Mouse (Mus musculus) ZHBTc4 (cell line): ENCODE data around the gene Ripk4.

ENCODE experiments used
- DNase-seq: peaks from one replicate; pipeline ENCODE4 v3.0.0-alpha.2; 2011; ENCODE audit warnings: low read depth, low spot score

Ripk4 gene

GRCm38 (mm10) chr16:97734760-97735322 lies 28.7 kb downstream of the Ripk4 start:
- DNase-seq = no peak

DNA sequence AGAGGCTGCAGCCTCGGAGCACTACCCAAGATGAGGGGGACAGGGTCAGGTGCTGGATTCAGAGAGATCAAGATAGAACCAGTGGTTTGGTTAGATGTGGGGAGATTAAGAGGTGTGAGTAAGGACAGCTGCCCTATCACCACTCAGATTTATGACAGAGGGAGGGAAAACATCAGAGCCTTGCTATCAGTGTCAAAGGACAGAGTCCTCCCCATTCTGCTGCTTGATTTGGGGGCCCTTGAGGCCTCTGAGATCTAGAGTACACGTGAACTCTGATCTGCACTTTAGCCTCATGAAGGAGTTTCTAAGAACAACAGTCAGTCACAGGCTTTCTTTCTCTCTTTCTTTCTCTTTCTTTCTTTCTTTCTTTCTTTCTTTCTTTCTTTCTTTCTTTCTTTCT lies 30.0 kb downstream of the Ripk4 start:
- DNase-seq = no peak

DNA sequence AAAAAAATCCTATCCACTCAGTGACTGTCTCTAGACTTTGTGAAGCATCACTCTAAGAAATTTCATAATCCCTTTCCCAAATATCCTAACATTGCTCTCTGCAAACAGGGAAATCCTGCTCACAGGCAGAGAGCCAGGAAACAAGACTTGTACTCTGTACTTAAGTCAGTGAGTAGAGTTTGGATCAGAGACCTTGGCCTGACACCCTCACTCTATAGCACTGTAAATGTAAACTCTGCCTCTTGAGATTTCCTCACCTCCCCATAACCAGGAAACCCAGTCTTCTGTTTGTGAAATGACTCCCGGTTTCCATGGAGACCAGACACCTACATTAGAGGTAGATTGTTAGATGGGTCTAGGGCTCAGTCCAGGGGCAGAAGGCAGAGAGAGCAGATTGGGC lies 33.3 kb downstream of the Ripk4 start:
- DNase-seq = peak; percentile 7

GRCm38 (mm10) chr16:97726436-97726835 lies 37.2 kb downstream of the Ripk4 start:
- DNase-seq = no peak

DNA sequence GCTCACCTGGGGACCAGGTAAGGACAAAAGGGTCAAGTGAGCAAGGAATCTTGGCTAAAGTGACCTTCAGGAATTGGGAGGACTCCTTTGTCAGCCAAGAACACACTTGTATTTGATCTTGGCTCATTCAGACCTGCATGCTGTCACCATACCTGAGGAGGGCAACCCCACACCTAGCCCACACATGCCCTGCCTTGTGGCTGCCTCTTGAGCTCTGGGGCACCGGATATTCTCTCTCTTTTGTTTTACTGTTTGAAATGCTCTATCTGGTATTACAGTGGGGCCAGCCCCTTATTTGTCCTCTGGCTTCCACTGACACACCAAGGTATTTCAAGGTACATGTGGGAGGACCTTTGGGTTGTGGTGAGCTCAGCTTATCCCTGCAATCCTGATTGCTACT lies 43.5 kb downstream of the Ripk4 start:
- DNase-seq = no peak

- DNase-seq = no peak
Observed at GRCm38 (mm10) chr16:97719392-97719983, 44.1 kb downstream of the Ripk4 start.

DNA sequence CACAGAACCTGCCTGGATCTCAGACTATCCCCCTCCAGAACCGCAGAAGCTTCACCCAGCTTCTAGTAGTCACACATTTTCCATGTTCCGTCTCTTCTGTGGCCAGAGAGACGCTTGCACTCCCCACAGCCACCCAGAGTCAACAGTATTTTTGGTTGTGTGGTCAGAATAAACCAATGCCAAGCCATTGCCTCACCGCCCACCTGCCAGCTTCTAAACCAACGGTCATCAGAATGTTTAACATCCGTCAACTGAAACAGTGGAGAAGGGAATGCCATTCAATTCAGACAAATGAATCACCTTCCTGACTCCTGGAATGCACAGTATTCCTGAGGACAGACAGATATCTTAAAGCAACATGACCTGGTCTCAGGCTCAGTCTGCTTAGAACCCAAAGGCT lies 47.0 kb downstream of the Ripk4 start:
- DNase-seq = no peak

DNA sequence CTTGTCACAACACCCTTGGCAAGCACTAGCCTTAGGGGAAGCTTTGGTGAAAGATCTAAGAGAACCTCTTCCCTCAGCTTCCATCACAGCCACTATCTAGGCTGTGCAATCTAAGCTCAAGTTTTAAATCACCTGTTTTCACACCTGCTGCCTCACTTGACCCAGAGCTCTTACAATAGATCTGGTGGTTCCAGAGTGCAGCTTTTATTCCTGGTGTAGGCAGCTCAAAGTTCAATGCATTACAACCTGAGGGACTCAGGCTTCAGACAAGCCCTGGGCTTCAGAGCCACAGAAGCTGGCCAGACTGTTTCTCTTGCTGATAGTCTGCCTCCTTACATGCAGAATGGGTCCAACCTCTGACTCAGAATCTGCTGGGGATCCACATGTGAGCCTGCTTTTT lies 51.5 kb downstream of the Ripk4 start:
- DNase-seq = no peak

DNA sequence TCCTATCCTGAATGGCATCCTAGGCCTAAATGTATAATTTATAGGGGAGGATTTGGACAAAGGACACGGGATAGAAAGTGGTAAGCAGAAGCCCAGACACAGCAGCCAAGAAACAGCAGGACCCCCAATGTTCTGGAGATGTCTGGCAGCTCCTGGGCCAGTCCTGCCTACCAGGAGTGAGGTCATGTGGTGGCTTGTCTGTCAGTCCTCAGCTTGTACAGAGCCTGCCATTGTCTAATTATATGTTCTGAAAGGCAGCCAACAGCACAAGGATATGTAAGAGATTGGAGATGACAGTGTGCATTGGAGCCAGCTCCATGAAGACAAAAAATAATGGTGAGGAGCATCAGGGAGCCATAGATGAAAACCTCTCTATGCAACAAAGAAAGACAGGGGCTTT lies 61.7 kb downstream of the Ripk4 start:
- DNase-seq = no peak

DNA sequence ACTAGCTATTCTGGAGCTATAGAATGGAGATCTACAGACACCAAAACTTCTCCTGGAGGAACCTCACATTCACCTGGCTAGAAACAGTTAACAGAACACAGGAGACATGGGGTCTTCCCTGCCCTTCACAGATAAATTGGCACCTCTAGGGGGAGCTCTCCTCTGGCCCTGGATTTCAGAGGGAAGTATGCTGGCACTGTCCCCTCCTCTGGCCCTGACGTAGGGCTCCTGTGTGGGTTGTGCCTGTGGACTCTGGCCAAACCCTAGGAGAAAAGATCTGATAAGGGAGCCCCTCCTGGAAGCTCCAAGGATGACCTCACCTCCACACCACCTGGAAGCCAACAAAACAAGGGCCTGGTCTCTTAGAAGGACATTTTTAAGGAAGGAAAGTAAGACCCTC lies 65.8 kb downstream of the Ripk4 start:
- peak; percentile 22 for DNase-seq

DNA sequence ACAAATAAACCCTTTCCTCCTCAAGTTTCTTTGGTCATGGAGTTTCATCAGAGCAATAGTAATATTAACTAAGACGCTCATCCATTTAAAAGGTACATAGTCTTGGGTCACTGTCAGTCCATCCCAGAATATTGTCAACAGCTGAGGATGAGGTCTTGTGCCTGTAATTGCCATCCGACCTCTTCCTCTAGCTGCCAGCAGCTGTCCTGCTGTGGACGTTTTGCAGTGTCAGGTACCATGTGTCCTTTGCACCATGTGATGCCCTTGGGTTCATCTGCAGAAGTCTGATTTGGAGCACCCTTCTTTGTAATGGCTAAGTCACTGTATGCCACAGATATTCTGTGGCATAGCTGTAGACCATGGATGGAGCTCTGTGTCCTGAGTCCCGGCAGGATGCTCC lies 67.9 kb downstream of the Ripk4 start:
- no peak for DNase-seq
